Mouse (Mus musculus) myocyte (in vitro differentiated cells): ENCODE data around the gene S100a14.

ENCODE experiments used
- CEBPB ChIP-seq: IDR thresholded peaks from 2 replicates; pipeline ENCODE4 v1.6.1; 2011; ENCODE audit warnings: mild to moderate bottlenecking, moderate library complexity; ENCODE audit not compliant: poor library complexity, insufficient read depth, severe bottlenecking
- MAX ChIP-seq: IDR thresholded peaks from one replicate; pipeline ENCODE4 v1.6.1; 2011; ENCODE audit warnings: low read depth, mild to moderate bottlenecking, control low read depth
- POLR2A ChIP-seq: IDR thresholded peaks from one replicate; pipeline ENCODE4 v1.6.1; 2011; ENCODE audit warnings: low read depth, mild to moderate bottlenecking, control low read depth, moderate library complexity; ENCODE audit not compliant: insufficient read length
- REST ChIP-seq: IDR thresholded peaks from one replicate; pipeline ENCODE4 v1.6.1; 2011; ENCODE audit warnings: mild to moderate bottlenecking, control low read depth, moderate library complexity; ENCODE audit not compliant: insufficient read depth, insufficient read length
- SRF ChIP-seq: IDR thresholded peaks from one replicate; pipeline ENCODE4 v1.6.1; 2011; ENCODE audit warnings: low read depth; ENCODE audit not compliant: control insufficient read depth, insufficient read length
- TCF3 ChIP-seq: IDR thresholded peaks from one replicate; pipeline ENCODE4 v1.6.1; 2011; ENCODE audit warnings: low read depth, control low read depth; ENCODE audit not compliant: insufficient read length
- USF1 ChIP-seq: IDR thresholded peaks from one replicate; pipeline ENCODE4 v1.6.1; 2011; ENCODE audit warnings: low read depth, mild to moderate bottlenecking, control low read depth, moderate library complexity

DNA sequence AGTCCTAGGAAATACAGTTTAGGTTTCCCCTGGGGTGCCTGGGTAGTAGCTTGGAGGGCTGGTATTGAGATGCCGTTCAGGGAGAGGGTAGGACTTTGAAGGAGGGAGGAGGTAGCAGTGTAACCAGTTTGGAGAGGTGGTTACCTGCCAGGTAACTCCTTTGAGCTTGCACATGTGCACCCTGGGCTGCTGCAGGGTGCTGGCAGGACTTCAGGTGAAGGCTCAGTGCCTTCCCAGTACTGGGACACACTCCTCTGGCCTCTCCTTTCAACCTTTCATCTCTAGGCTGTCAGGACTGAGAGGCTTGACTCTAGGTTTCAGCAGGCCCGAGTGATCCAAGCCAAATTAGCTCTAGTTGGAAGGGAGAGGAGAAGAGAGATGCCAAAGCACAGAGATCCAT, 580 bp upstream of the S100a14 start:
- TF ChIP-seq CEBPB, result no peak
- TF ChIP-seq POLR2A, result no peak
- TF ChIP-seq SRF, result no peak
- no peak for TF ChIP-seq MAX
- no peak for TF ChIP-seq USF1
- no peak for TF ChIP-seq TCF3
- TF ChIP-seq REST, result no peak
